Mouse (Mus musculus) liver, embryonic 14.5 days (tissue): ENCODE results near the gene Surf6.

Experiments used
- CTCF ChIP-seq: IDR thresholded peaks from 2 replicates; pipeline ENCODE4 v1.5.1; 2016; ENCODE audit warnings: antibody characterized with exemption, low read depth, control low read depth
- EP300 ChIP-seq: IDR thresholded peaks from 2 replicates; pipeline ENCODE4 v1.6.1; 2016; ENCODE audit warnings: antibody characterized with exemption, low read depth

DNA sequence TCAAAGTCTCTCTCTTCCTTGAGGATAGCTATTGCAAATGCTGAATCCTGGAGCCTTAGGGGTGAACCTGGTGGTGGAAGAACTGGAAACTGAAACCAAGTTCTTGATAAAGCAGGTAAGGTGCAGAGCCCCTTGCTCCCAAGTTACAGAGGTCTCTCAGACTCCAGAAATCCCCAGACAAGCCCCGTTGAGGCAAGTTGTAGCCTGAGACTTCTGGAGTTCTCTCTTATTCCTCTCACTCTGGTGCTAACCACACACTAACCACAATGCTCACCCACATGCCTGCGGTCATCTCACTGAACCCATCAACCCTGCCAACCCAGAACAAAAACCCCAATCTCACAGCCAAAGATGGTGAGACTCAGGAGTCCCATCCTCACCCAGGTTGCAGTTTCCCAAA, 32.6 kb upstream of the Surf6 start:
- no peak for TF ChIP-seq CTCF
- no peak for TF ChIP-seq EP300
